Mouse (Mus musculus): ENCODE measurements around the gene Cnnm1. TPM values are rescaled to one million over a fixed set of nuclear protein-coding genes. Genes with fewer than 3 reads are reported as not detected.

The Cnnm1 gene
- polyA plus RNA-seq, 1 experiment from 2014 or later, result 3.6 TPM

DNA sequence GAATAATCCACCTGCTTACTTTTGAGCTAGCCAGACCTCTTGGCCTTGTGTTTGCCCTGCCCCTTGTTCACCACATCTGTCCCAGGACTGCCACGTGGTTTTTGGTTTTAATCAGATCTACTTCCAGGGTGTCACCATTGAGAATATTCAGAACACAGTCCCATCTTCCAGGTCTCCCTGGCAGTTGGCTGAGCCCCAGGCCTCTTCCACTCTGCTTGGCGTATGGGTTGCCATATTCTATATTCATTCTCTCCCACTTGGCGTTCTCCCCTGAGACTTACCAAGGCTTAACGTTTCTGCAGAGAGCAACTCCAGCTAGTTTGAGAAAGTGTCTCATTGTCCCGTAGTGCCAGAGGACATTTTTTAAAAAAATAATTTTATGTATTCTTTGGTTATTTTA lies 2.7 kb downstream of the Cnnm1 start:
- 0 out of 2 replicates have a peak overlapping the region, but pooled peaks have one; percentile 73 for H3K4me3 ChIP-seq
- 87% methylated on average over 5 of the region's 5 CpGs for WGBS
- ATAC-seq (ENCODE audit: insufficient number of reproducible peaks, insufficient read depth, low FRiP score, low TSS enrichment, low read depth), result no peak

GRCm38 (mm10) chr19:43444636-43445205 lies 4.5 kb downstream of the Cnnm1 start:
- no peak for ATAC-seq (ENCODE audit: insufficient number of reproducible peaks, insufficient read depth, low FRiP score, low TSS enrichment, low read depth)
- H3K9ac ChIP-seq, result no peak overlapping the region
- no peak overlapping the region for H3K27ac ChIP-seq
- H3K4me3 ChIP-seq, result no peak overlapping the region
- H3K4me2 ChIP-seq, result no peak overlapping the region
- H3K4me1 ChIP-seq, result peaks cover 16% of the 10 kb centered on the region
- no peaks in the 10 kb centered on the region for H3K36me3 ChIP-seq
- 73% methylated on average over 6 of the region's 6 CpGs for WGBS
- H3K9me3 ChIP-seq, result peaks cover 3% of the 10 kb centered on the region; the same call in 1 of the 2 replicates
- H3K27me3 ChIP-seq, result peaks cover 43% of the 10 kb centered on the region

More for the DNA sequence above, 2.7 kb downstream of the Cnnm1 start:
- Histone ChIP-seq H3K9me3 (peaks cover 3% of the 10 kb centered on the region; the same call in 1 of the 2 replicates), H3K4me1 (peaks cover 16% of the 10 kb centered on the region), H3K36me3 (no peaks in the 10 kb centered on the region), H3K27ac (no peak overlapping the region), H3K4me2 (peak overlapping the region; percentile 99), H3K9ac (no peak overlapping the region), H3K27me3 (peaks cover 52% of the 10 kb centered on the region)

DNA sequence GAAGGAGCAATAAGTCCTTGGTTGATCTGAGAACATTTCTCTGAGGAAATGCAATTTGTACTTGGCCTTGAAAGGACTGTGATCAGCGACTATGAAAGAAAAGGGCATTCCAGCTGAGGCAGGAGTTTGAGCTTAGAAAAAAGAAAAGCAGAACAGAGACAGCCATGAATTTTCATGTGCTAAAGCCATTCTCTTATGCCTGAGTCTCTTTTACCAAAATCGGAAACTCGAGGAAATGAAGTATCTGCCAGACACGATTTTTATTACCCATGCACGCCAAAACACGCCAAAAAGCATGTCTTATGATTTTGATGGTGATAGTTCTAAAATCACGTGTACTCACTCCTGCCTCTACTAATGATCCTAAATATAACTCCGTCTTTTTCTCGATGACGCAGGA lies 11.3 kb downstream of the Cnnm1 start:
- Histone ChIP-seq H3K9ac (no peak overlapping the region), H3K9me3 (no peaks in the 10 kb centered on the region), H3K4me2 (no peak overlapping the region), H3K36me3 (no peaks in the 10 kb centered on the region), H3K4me1 (no peaks in the 10 kb centered on the region), H3K27ac (no peak overlapping the region), H3K27me3 (no peaks in the 10 kb centered on the region), H3K4me3 (no peak overlapping the region)
- WGBS, result 87% methylated on average over 10 of the region's 10 CpGs
- ATAC-seq (ENCODE audit: insufficient number of reproducible peaks, insufficient read depth, low FRiP score, low TSS enrichment, low read depth), result no peak

DNA sequence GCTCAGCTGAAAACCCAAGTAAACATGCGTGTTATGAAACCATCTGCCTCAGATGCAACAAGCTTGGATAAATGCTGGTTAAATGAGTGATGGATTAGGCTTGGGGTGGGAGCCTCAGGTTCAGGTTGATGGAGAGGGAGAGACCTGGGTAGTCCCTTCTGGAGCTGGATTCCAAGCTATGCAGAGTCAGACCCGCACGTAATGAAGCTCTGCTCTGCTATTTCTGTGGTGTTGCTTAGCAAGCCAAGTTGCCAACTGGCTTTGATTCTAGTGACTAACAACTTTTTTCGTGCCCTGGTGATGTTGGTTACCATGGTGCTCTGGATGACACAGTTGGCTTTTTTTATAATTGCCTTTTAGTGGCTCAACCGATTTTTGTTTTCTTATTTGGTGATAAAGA lies 11.9 kb downstream of the Cnnm1 start:
- Histone ChIP-seq H3K27ac (no peak overlapping the region), H3K4me3 (no peak overlapping the region)
- 84% methylated on average over 5 of the region's 5 CpGs for WGBS

DNA sequence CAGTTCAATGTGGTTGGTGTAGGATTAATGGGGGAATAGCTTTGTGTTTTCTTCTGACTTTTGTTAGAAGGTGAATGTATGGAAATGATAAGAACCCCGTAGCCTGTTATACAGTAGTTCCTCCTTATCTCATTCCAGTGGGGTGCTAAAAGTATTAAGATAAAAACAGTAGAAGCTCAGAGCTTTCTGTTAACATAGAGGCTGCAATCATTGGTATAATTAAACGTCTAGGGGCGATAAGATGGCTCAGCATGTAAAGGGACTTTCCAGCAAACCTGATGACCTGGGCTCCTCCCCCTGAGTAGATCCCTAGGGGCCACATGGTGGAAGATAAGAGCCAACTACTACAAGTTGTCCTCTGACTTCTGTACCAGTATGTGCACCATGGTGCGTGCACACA lies 12.8 kb downstream of the Cnnm1 start:
- H3K9me3 ChIP-seq, result no peaks in the 10 kb centered on the region
- H3K4me1 ChIP-seq, result no peaks in the 10 kb centered on the region
- no peaks in the 10 kb centered on the region for H3K36me3 ChIP-seq
- no peak overlapping the region for H3K4me2 ChIP-seq
- 87% methylated on average over 4 of the region's 4 CpGs for WGBS
- no peak for ATAC-seq (ENCODE audit: insufficient number of reproducible peaks, insufficient read depth, low FRiP score, low TSS enrichment, low read depth)
- H3K27me3 ChIP-seq, result no peaks in the 10 kb centered on the region
- no peak overlapping the region for H3K27ac ChIP-seq
- H3K9ac ChIP-seq, result no peak overlapping the region
- H3K4me3 ChIP-seq, result no peak overlapping the region

More for the DNA sequence above, 11.9 kb downstream of the Cnnm1 start:
- ATAC-seq (ENCODE audit: insufficient number of reproducible peaks, insufficient read depth, low FRiP score, low TSS enrichment, low read depth), result no peak
- Histone ChIP-seq H3K9me3 (no peaks in the 10 kb centered on the region), H3K9ac (no peak overlapping the region), H3K4me2 (no peak overlapping the region), H3K27me3 (no peaks in the 10 kb centered on the region), H3K36me3 (no peaks in the 10 kb centered on the region), H3K4me1 (no peaks in the 10 kb centered on the region)

DNA sequence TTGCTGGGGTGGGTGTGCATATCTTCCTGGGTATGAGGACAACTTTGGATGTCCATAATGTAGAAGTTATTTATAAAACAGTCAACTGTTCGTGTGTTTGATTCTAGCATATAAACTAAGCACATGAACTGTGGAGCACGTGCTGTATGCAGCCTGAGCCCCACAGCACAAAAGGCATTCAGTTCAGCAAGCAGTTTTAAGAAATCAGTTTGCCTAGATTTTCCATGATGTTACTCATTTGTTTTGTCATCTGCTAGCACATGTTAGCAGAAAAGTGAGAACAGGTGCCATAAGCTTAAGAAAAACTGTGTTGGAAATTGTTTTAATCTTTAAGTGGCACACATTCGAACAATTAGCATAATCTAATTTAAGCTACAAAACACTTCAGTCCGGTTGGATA lies 19.7 kb downstream of the Cnnm1 start:
- H3K4me2 ChIP-seq, result no peak overlapping the region
- H3K9ac ChIP-seq, result no peak overlapping the region
- 36% methylated on average over 4 of the region's 4 CpGs for WGBS
- 0 out of 2 replicates have a peak, but pooled peaks cover 4% of the 10 kb centered on the region for H3K4me1 ChIP-seq
- H3K27me3 ChIP-seq, result no peaks in the 10 kb centered on the region
- no peaks in the 10 kb centered on the region for H3K36me3 ChIP-seq
- H3K27ac ChIP-seq, result no peak overlapping the region
- H3K9me3 ChIP-seq, result no peaks in the 10 kb centered on the region
- ATAC-seq (ENCODE audit: insufficient number of reproducible peaks, insufficient read depth, low FRiP score, low TSS enrichment, low read depth), result no peak
- no peak overlapping the region for H3K4me3 ChIP-seq

- Histone ChIP-seq H3K4me3 (no peak overlapping the region), H3K27ac (no peak overlapping the region), H3K27me3 (no peaks in the 10 kb centered on the region), H3K9ac (no peak overlapping the region), H3K4me2 (no peak overlapping the region), H3K36me3 (no peaks in the 10 kb centered on the region), H3K9me3 (no peaks in the 10 kb centered on the region), H3K4me1 (0 out of 2 replicates have a peak, but pooled peaks cover 4% of the 10 kb centered on the region)
- no peak for ATAC-seq (ENCODE audit: insufficient number of reproducible peaks, insufficient read depth, low FRiP score, low TSS enrichment, low read depth)
- 68% methylated on average over 12 of the region's 12 CpGs for WGBS
These were observed 20.2 kb downstream of the Cnnm1 start for GRCm38 (mm10) chr19:43460481-43460880.

DNA sequence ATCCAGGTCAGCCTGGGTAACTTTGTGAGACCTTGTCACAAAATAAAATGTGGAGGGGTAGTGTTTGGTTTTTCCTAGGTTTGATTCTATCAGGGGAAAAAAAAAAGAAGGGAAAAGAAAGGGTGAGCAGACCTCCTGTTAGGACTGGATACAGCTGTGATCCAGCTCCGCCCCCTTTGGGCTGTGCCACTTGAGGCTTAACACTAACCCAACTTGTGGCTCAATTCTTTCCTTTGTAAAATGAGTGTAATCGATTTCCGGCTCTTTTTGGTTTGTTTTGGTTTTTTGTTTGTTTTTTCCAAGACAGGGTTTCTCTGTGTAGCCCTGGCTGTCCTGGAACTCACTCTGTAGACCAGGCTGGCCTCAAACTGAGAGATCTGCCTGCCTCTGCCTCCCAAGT lies 21.9 kb downstream of the Cnnm1 start:
- WGBS, result 93% methylated on average over 3 of the region's 3 CpGs
- H3K9me3 ChIP-seq, result no peaks in the 10 kb centered on the region
- no peak overlapping the region for H3K4me3 ChIP-seq
- no peak overlapping the region for H3K4me2 ChIP-seq
- H3K27me3 ChIP-seq, result no peaks in the 10 kb centered on the region
- ATAC-seq (ENCODE audit: insufficient number of reproducible peaks, insufficient read depth, low FRiP score, low TSS enrichment, low read depth), result no peak
- H3K27ac ChIP-seq, result no peak overlapping the region
- no peak overlapping the region for H3K9ac ChIP-seq
- H3K36me3 ChIP-seq, result no peaks in the 10 kb centered on the region
- 0 out of 2 replicates have a peak, but pooled peaks cover 4% of the 10 kb centered on the region for H3K4me1 ChIP-seq

GRCm38 (mm10) chr19:43463546-43464293 lies 23.5 kb downstream of the Cnnm1 start:
- no peaks in the 10 kb centered on the region for H3K9me3 ChIP-seq
- no peaks in the 10 kb centered on the region for H3K36me3 ChIP-seq
- no peak overlapping the region for H3K27ac ChIP-seq
- 0 out of 2 replicates have a peak, but pooled peaks cover 4% of the 10 kb centered on the region for H3K4me1 ChIP-seq
- no peak overlapping the region for H3K4me2 ChIP-seq
- WGBS, result 90% methylated on average over 7 of the region's 7 CpGs
- no peak for ATAC-seq (ENCODE audit: insufficient number of reproducible peaks, insufficient read depth, low FRiP score, low TSS enrichment, low read depth)
- H3K4me3 ChIP-seq, result no peak overlapping the region
- no peak overlapping the region for H3K9ac ChIP-seq
- no peaks in the 10 kb centered on the region for H3K27me3 ChIP-seq

DNA sequence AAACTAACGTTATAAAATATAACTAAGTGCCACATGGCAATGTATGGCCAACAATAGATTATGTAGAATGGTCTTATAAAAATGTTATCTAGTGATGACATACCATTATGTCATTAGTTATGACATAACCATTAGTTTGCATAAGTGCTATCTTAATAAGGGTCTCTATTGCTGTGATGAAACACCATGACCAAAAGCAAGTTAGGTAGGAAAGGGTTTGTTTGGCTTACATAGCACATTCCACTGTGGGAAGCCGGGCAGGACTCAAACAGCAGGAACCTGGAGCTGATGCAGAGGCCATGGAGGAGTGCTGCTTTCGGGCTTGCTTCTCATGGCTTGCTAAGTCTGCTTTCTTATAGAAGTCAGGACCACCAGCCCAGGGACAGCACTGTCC lies 24.1 kb downstream of the Cnnm1 start:
- no peak overlapping the region for H3K4me3 ChIP-seq
- no peak overlapping the region for H3K4me2 ChIP-seq
- H3K9me3 ChIP-seq, result no peaks in the 10 kb centered on the region
- ATAC-seq (ENCODE audit: insufficient number of reproducible peaks, insufficient read depth, low FRiP score, low TSS enrichment, low read depth), result no peak
- H3K4me1 ChIP-seq, result peaks cover 6% of the 10 kb centered on the region; the same call in 1 of the 2 replicates
- no peaks in the 10 kb centered on the region for H3K36me3 ChIP-seq
- H3K9ac ChIP-seq, result no peak overlapping the region
- no peaks in the 10 kb centered on the region for H3K27me3 ChIP-seq
- 79% methylated on average over 3 of the region's 3 CpGs for WGBS
- no peak overlapping the region for H3K27ac ChIP-seq

DNA sequence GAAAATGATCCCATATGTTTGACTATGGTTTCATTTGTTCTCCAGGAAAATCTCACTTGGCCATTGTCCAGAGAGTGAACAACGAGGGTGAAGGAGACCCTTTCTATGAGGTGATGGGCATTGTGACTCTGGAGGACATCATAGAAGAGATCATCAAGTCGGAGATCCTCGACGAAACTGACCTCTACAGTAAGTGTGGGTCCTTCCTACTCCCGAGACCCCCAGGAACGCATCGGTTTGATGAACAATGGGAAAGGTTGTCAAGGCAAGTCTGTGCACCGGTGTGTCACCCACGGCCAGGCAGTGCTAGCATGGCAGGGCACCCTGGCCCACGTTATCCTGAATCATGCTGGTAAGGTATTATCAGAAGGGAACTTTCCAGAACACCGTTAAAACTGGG lies 24.8 kb downstream of the Cnnm1 start:
- no peak overlapping the region for H3K27ac ChIP-seq
- 0 out of 2 replicates have a peak, but pooled peaks cover 5% of the 10 kb centered on the region for H3K36me3 ChIP-seq
- H3K9me3 ChIP-seq, result no peaks in the 10 kb centered on the region
- H3K9ac ChIP-seq, result no peak overlapping the region
- H3K4me1 ChIP-seq, result peaks cover 8% of the 10 kb centered on the region; the same call in 1 of the 2 replicates
- H3K4me3 ChIP-seq, result no peak overlapping the region
- no peak overlapping the region for H3K4me2 ChIP-seq
- 90% methylated on average over 11 of the region's 11 CpGs for WGBS
- ATAC-seq (ENCODE audit: insufficient number of reproducible peaks, insufficient read depth, low FRiP score, low TSS enrichment, low read depth), result no peak
- no peaks in the 10 kb centered on the region for H3K27me3 ChIP-seq

Data from embryonic facial prominence, embryonic 13.5 days (tissue).